Mouse (Mus musculus) E14TG2a.4 (cell line): ENCODE measurements around the gene Suco.

ENCODE experiments used
- CTCF ChIP-seq: conservative IDR thresholded peaks from 2 replicates; pipeline ENCODE4 v1.5.1; 2014; ENCODE audit warnings: low read length
- POU5F1 ChIP-seq: IDR thresholded peaks from 2 replicates; pipeline ENCODE4 v1.6.1; 2014; ENCODE audit warnings: low read length, borderline replicate concordance

DNA sequence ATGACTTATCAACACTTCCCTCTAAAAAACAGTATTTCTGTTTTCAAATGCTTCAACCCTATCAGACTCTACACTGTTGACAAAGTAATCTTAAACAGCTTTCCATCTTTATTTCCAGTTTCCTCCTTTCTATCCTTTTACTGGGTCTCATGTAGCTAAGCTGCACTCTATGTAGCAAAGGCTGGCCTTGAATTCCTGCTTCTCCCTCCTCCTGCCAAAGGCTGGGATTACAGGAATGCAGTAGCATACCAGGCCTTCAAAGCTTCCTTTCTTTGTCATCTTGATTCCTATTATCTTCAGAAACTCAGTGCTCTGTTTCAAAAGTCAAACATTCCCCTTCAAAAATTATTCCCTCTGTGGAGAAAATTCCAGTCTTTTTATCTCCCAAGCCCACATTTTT lies 8.1 kb downstream of the Suco start:
- TF ChIP-seq CTCF: no peak
- no peak for TF ChIP-seq POU5F1
